Mouse (Mus musculus) hindbrain, postnatal 0 days (tissue): ENCODE data around the gene Rbfox2. TPM values are rescaled to one million over a fixed set of nuclear protein-coding genes. Genes with fewer than 3 reads are reported as not detected.

ENCODE experiments used
- ATAC-seq: fragments of 200-750 bp; cut with Nextera tagmentation; 2 replicates; pipeline ENCODE4 v1.8.0; 2017; ENCODE audit warnings: mild to moderate bottlenecking, moderate TSS enrichment, moderate library complexity
- DNase-seq: peaks from one replicate; pipeline ENCODE4 v3.0.0-alpha.2; 2015; ENCODE audit warnings: low spot score
- H3K27ac ChIP-seq: fragments of 300-500 bp; sonication (generic); 2 replicates; pipeline ENCODE4 v1.5.1; 2014; ENCODE audit warnings: mild to moderate bottlenecking
- H3K27me3 ChIP-seq: fragments of 300-500 bp; sonication (generic); 2 replicates; pipeline ENCODE4 v1.6.1; 2014; ENCODE audit warnings: low read length, mixed read lengths; ENCODE audit not compliant: insufficient read depth
- H3K36me3 ChIP-seq: fragments of 300-500 bp; sonication (generic); 2 replicates; pipeline ENCODE4 v1.6.1; 2014; ENCODE audit warnings: low read length, mixed read lengths; ENCODE audit not compliant: insufficient read depth
- H3K4me1 ChIP-seq: fragments of 300-500 bp; sonication (generic); 2 replicates; pipeline ENCODE4 v1.6.1; 2014; ENCODE audit warnings: antibody characterized with exemption, low read length, mixed read lengths; ENCODE audit not compliant: insufficient read depth
- H3K4me2 ChIP-seq: fragments of 300-500 bp; sonication (generic); 2 replicates; pipeline ENCODE4 v1.6.1; 2014; ENCODE audit warnings: low read depth, mild to moderate bottlenecking, low read length, moderate library complexity, mixed read lengths
- H3K4me3 ChIP-seq: fragments of 300-500 bp; sonication (generic); 2 replicates; pipeline ENCODE4 v1.5.1; 2014; ENCODE audit warnings: low read length
- H3K9ac ChIP-seq: fragments of 300-500 bp; sonication (generic); replicated peaks from 2 replicates; pipeline ENCODE4 v1.6.1; 2014; ENCODE audit warnings: mild to moderate bottlenecking, low read length, moderate library complexity, mixed read lengths
- H3K9me3 ChIP-seq: fragments of 300-500 bp; sonication (generic); 2 replicates; pipeline ENCODE4 v1.6.1; 2016; ENCODE audit warnings: low read length, mixed read lengths
- CTCF ChIP-seq: IDR thresholded peaks from 2 replicates; pipeline ENCODE4 v1.5.1; 2016; ENCODE audit warnings: antibody characterized with exemption, control low read depth, low read depth
- whole genome bisulfite sequencing: fragments of 180-500 bp; shearing (Covaris S2); extraction: QIAGEN DNeasy Blood & Tissue Kit; methylation state at CpG from one replicate; pipeline ENCODE4 v1.1.7; 2014; 5-methylcytosine and 5-hydroxymethylcytosine counted together
- polyA plus RNA-seq: library from polyadenylated mRNA; unstranded; fragments of >200 nt; fragmentation: Nextera tagmentation; extraction: Ambion mirVana; gene quantifications from 2 replicates; pipeline ENCODE4 v1.2.1, GENCODE M21; 2015
- total RNA-seq: library from RNA; depleted of rRNA; stranded (reverse); fragments of >200 nt; gene quantifications from 2 replicates; pipeline ENCODE4 v1.2.3, GENCODE M21; 2014

Gene Rbfox2
- total and polyA plus RNA-seq, 2 experiments from 2014 or later, result 91.9 to 294 TPM

GRCm38 (mm10) chr15:77095216-77095615, 211.6 kb downstream of the Rbfox2 start:
- peaks cover 51% of the 10 kb centered on the region for H3K36me3 ChIP-seq
- ATAC-seq (no peak), DNase-seq (no peak)
- no peak overlapping the region for H3K4me2 ChIP-seq
- H3K27me3 ChIP-seq, result no peaks in the 10 kb centered on the region
- no peaks in the 10 kb centered on the region for H3K4me1 ChIP-seq
- no peak overlapping the region for H3K27ac ChIP-seq
- 100% methylated on average over 1 of the region's 1 CpGs for WGBS
- no peak overlapping the region for H3K4me3 ChIP-seq
- TF ChIP-seq CTCF, result no peak
- no peaks in the 10 kb centered on the region for H3K9me3 ChIP-seq
- H3K9ac ChIP-seq, result no peak overlapping the region

- no peak overlapping the region for H3K27ac ChIP-seq
- peaks cover 50% of the 10 kb centered on the region for H3K36me3 ChIP-seq
- H3K4me3 ChIP-seq, result no peak overlapping the region
- no peaks in the 10 kb centered on the region for H3K9me3 ChIP-seq
- no peak for TF ChIP-seq CTCF
- no peaks in the 10 kb centered on the region for H3K27me3 ChIP-seq
- WGBS, result 93% methylated on average over 13 of the region's 13 CpGs
- no peak for DNase-seq
- ATAC-seq, result no peak
- no peak overlapping the region for H3K4me2 ChIP-seq
- H3K9ac ChIP-seq, result no peak overlapping the region
- no peaks in the 10 kb centered on the region for H3K4me1 ChIP-seq
These were observed 212.4 kb downstream of the Rbfox2 start for GRCm38 (mm10) chr15:77094431-77094830.

- TF ChIP-seq CTCF, result no peak
- ATAC-seq, result no peak
- Histone ChIP-seq H3K27ac (no peak overlapping the region), H3K9me3 (no peaks in the 10 kb centered on the region), H3K9ac (no peak overlapping the region), H3K4me3 (no peak overlapping the region), H3K4me2 (no peak overlapping the region), H3K27me3 (no peaks in the 10 kb centered on the region), H3K36me3 (peaks cover 28% of the 10 kb centered on the region), H3K4me1 (no peaks in the 10 kb centered on the region)
- no peak for DNase-seq
- WGBS, result 80% methylated on average over 4 of the region's 4 CpGs
These were observed 215.4 kb downstream of the Rbfox2 start for GRCm38 (mm10) chr15:77091394-77091793.

- DNase-seq, result no peak
- TF ChIP-seq CTCF, result no peak
- Histone ChIP-seq H3K36me3 (peaks cover 25% of the 10 kb centered on the region), H3K27ac (no peak overlapping the region), H3K4me3 (no peak overlapping the region), H3K4me1 (no peaks in the 10 kb centered on the region), H3K9me3 (no peaks in the 10 kb centered on the region), H3K4me2 (no peak overlapping the region), H3K27me3 (no peaks in the 10 kb centered on the region), H3K9ac (no peak overlapping the region)
- no peak for ATAC-seq
- WGBS, result 84% methylated on average over 5 of the region's 5 CpGs
These were observed 216.3 kb downstream of the Rbfox2 start for GRCm38 (mm10) chr15:77090531-77090930.

- Histone ChIP-seq H3K27ac (no peak overlapping the region), H3K4me1 (no peaks in the 10 kb centered on the region), H3K27me3 (no peaks in the 10 kb centered on the region), H3K9ac (no peak overlapping the region), H3K4me2 (no peak overlapping the region), H3K4me3 (no peak overlapping the region), H3K9me3 (no peaks in the 10 kb centered on the region), H3K36me3 (peaks cover 30% of the 10 kb centered on the region)
- no peak for TF ChIP-seq CTCF
- DNase-seq (no peak), ATAC-seq (no peak)
- 56% methylated on average over 11 of the region's 11 CpGs for WGBS
These were observed 217.6 kb downstream of the Rbfox2 start for GRCm38 (mm10) chr15:77089249-77089648.

GRCm38 (mm10) chr15:77086488-77086887, 220.3 kb downstream of the Rbfox2 start:
- no peaks in the 10 kb centered on the region for H3K4me1 ChIP-seq
- TF ChIP-seq CTCF, result no peak
- H3K4me2 ChIP-seq, result no peak overlapping the region
- no peak overlapping the region for H3K4me3 ChIP-seq
- no peak overlapping the region for H3K27ac ChIP-seq
- ATAC-seq (no peak), DNase-seq (no peak)
- H3K27me3 ChIP-seq, result no peaks in the 10 kb centered on the region
- no peaks in the 10 kb centered on the region for H3K9me3 ChIP-seq
- WGBS, result 97% methylated on average over 1 of the region's 1 CpGs
- H3K9ac ChIP-seq, result no peak overlapping the region
- H3K36me3 ChIP-seq, result peaks cover 36% of the 10 kb centered on the region

- DNase-seq (no peak), ATAC-seq (no peak)
- Histone ChIP-seq H3K27me3 (no peaks in the 10 kb centered on the region), H3K36me3 (peaks cover 31% of the 10 kb centered on the region; the same call in 1 of the 2 replicates), H3K9ac (no peak overlapping the region), H3K27ac (no peak overlapping the region), H3K4me2 (no peak overlapping the region), H3K4me1 (no peaks in the 10 kb centered on the region), H3K4me3 (no peak overlapping the region), H3K9me3 (no peaks in the 10 kb centered on the region)
- 81% methylated on average over 7 of the region's 7 CpGs for WGBS
- no peak for TF ChIP-seq CTCF
These were observed 221.0 kb downstream of the Rbfox2 start for GRCm38 (mm10) chr15:77085818-77086217.
